Mouse (Mus musculus) spleen, adult 2 months (tissue): Measurements from ENCODE around the gene Klk4. TPM values are rescaled to one million over a fixed set of nuclear protein-coding genes. Genes with fewer than 3 reads are reported as not detected.
A peak's percentile ranks its signal among the peaks of the same experiment; 100 is the strongest.

Experiments used
- DNase-seq, 2 experiments: peaks; one replicate each; pipeline versions ENCODE4 v3.0.0 to v3.0.0-alpha.2; 2012 to 2021; ENCODE audit warnings: low spot score in 2 of 2, low read depth in 1 of 2
- H3K27ac ChIP-seq: fragments of 200-500 bp; 2 replicates; pipeline ENCODE4 v1.5.1; 2012; ENCODE audit warnings: low read length, inconsistent platforms; ENCODE audit not compliant: insufficient read depth
- H3K27me3 ChIP-seq: fragments of 200-500 bp; 2 replicates; pipeline ENCODE4 v1.6.1; 2012; ENCODE audit warnings: mild to moderate bottlenecking, moderate library complexity, low read length, inconsistent platforms; ENCODE audit not compliant: control insufficient read depth, insufficient read depth
- H3K36me3 ChIP-seq: fragments of 200-500 bp; 2 replicates; pipeline ENCODE4 v1.6.1; 2012; ENCODE audit warnings: mild to moderate bottlenecking, low read length, inconsistent platforms; ENCODE audit not compliant: control insufficient read depth, insufficient read depth
- H3K4me1 ChIP-seq: fragments of 200-500 bp; 2 replicates; pipeline ENCODE4 v1.6.1; 2011; ENCODE audit warnings: inconsistent platforms; ENCODE audit not compliant: control insufficient read depth, insufficient read depth, insufficient read length
- H3K4me3 ChIP-seq: fragments of 200-500 bp; 2 replicates; pipeline ENCODE4 v1.5.1; 2011; ENCODE audit warnings: mild to moderate bottlenecking, inconsistent platforms; ENCODE audit not compliant: insufficient read depth, insufficient read length; ENCODE audit errors: extremely low read depth
- CTCF ChIP-seq: fragments of 200-500 bp; IDR thresholded peaks from 2 replicates; pipeline ENCODE4 v1.5.1; 2011; ENCODE audit warnings: mild to moderate bottlenecking, inconsistent platforms; ENCODE audit not compliant: insufficient read depth, insufficient read length, insufficient replicate concordance; ENCODE audit errors: extremely low read depth
- POLR2A ChIP-seq: fragments of 200-500 bp; IDR thresholded peaks from 2 replicates; pipeline ENCODE4 v1.6.1; 2011; ENCODE audit warnings: low read depth, low read length, inconsistent platforms
- WGBS: fragments of 180-500 bp; shearing (Covaris S2); methylation state at CpG from one replicate; pipeline ENCODE4 v1.1.7; 2018; 5-methylcytosine and 5-hydroxymethylcytosine counted together
- polyA plus RNA-seq: library from polyadenylated mRNA; depleted of rRNA; stranded (reverse); fragments of >200 nt; gene quantifications from 2 replicates; pipeline ENCODE4 v1.2.3, GENCODE M21; 2012

The Klk4 gene
- polyA plus RNA-seq, 1 experiment, result not detected

- TF ChIP-seq POLR2A, result no peak
- Histone ChIP-seq H3K4me3 (no peak overlapping the region), H3K27me3 (no peaks in the 10 kb centered on the region), H3K36me3 (no peaks in the 10 kb centered on the region), H3K4me1 (no peaks in the 10 kb centered on the region), H3K27ac (no peak overlapping the region)
- no peak for DNase-seq
- WGBS, result 92% methylated on average over 12 of the region's 12 CpGs
Measured at GRCm38 (mm10) chr7:43857501-43857900, 23.5 kb upstream of the Klk4 start.

GRCm38 (mm10) chr7:43860411-43860810 is 20.5 kb upstream of the Klk4 start:
- Histone ChIP-seq H3K27me3 (no peaks in the 10 kb centered on the region), H3K36me3 (no peaks in the 10 kb centered on the region), H3K4me3 (no peak overlapping the region), H3K27ac (no peak overlapping the region), H3K4me1 (no peaks in the 10 kb centered on the region)
- TF ChIP-seq CTCF, result no peak
- no peak for TF ChIP-seq POLR2A
- DNase-seq, result no peak
- WGBS, result 84% methylated on average over 8 of the region's 8 CpGs

GRCm38 (mm10) chr7:43873237-43873636 is 7.7 kb upstream of the Klk4 start:
- H3K4me3 ChIP-seq, result no peak overlapping the region
- 14% methylated on average over 10 of the region's 10 CpGs for WGBS
- H3K36me3 ChIP-seq, result no peaks in the 10 kb centered on the region
- 0 out of 2 replicates have a peak, but pooled peaks cover 1% of the 10 kb centered on the region for H3K27me3 ChIP-seq
- DNase-seq, result peak in 1 of 2 experiments; percentile 9
- TF ChIP-seq POLR2A (no peak), CTCF (peak; percentile 40; the same call in 1 of the 2 replicates)
- no peak overlapping the region for H3K27ac ChIP-seq
- H3K4me1 ChIP-seq, result no peaks in the 10 kb centered on the region

- TF ChIP-seq POLR2A, result no peak
- TF ChIP-seq CTCF, result no peak
- no peaks in the 10 kb centered on the region for H3K36me3 ChIP-seq
- 0 out of 2 replicates have a peak, but pooled peaks cover 1% of the 10 kb centered on the region for H3K27me3 ChIP-seq
- H3K4me1 ChIP-seq, result no peaks in the 10 kb centered on the region
- H3K4me3 ChIP-seq, result no peak overlapping the region
- WGBS, result 70% methylated on average over 3 of the region's 3 CpGs
- H3K27ac ChIP-seq, result no peak overlapping the region
- DNase-seq, result no peak
Measured at GRCm38 (mm10) chr7:43873674-43874073, 7.3 kb upstream of the Klk4 start.

- H3K36me3 ChIP-seq, result no peaks in the 10 kb centered on the region
- TF ChIP-seq POLR2A (no peak), CTCF (no peak)
- no peak overlapping the region for H3K4me3 ChIP-seq
- H3K27ac ChIP-seq, result no peak overlapping the region
- 91% methylated on average over 6 of the region's 6 CpGs for WGBS
- 0 out of 2 replicates have a peak, but pooled peaks cover 1% of the 10 kb centered on the region for H3K27me3 ChIP-seq
- no peak for DNase-seq
- no peaks in the 10 kb centered on the region for H3K4me1 ChIP-seq
Measured at GRCm38 (mm10) chr7:43874868-43875375, 6.0 kb upstream of the Klk4 start.

GRCm38 (mm10) chr7:43876444-43876843 is 4.5 kb upstream of the Klk4 start:
- H3K27me3 ChIP-seq, result no peaks in the 10 kb centered on the region
- H3K36me3 ChIP-seq, result no peaks in the 10 kb centered on the region
- TF ChIP-seq POLR2A, result no peak
- TF ChIP-seq CTCF, result no peak
- DNase-seq, result no peak
- H3K4me3 ChIP-seq, result no peak overlapping the region
- H3K4me1 ChIP-seq, result no peaks in the 10 kb centered on the region
- H3K27ac ChIP-seq, result no peak overlapping the region
- WGBS, result 77% methylated on average over 4 of the region's 4 CpGs

- Histone ChIP-seq H3K27ac (no peak overlapping the region), H3K36me3 (no peaks in the 10 kb centered on the region), H3K27me3 (no peaks in the 10 kb centered on the region), H3K4me1 (no peaks in the 10 kb centered on the region), H3K4me3 (no peak overlapping the region)
- TF ChIP-seq CTCF (no peak), POLR2A (no peak)
- no peak for DNase-seq
- WGBS, result 49% methylated on average over 1 of the region's 1 CpGs
Measured at GRCm38 (mm10) chr7:43878281-43878680, 2.7 kb upstream of the Klk4 start.
